Mouse (Mus musculus) heart, embryonic 16.5 days (tissue): ENCODE results near the gene Olfr671. TPM values are rescaled to one million over a fixed set of nuclear protein-coding genes. Genes with fewer than 3 reads are reported as not detected.

ENCODE experiments used
- polyA plus RNA-seq: library from polyadenylated mRNA; unstranded; fragments of >200 nt; fragmentation: Nextera tagmentation; extraction: Ambion mirVana; gene quantifications from 2 replicates; pipeline ENCODE4 v1.2.1, GENCODE M21; 2015

Olfr671 gene
- polyA plus RNA-seq, 1 experiment from 2014 or later: not detected

Other genes with a start within 250 kb of the Olfr671 start
- not detected in 2 replicates for gene Usp17le, start 201.7 kb downstream of the Olfr671 start, polyA plus RNA-seq
- gene Usp17lb, start 136.5 kb downstream of the Olfr671 start, polyA plus RNA-seq: not detected in 2 replicates
- gene Usp17la, start 122.1 kb downstream of the Olfr671 start, polyA plus RNA-seq: not detected in 2 replicates
- gene Olfr665, start 101.1 kb downstream of the Olfr671 start, polyA plus RNA-seq: not detected in 2 replicates
- gene Olfr666, start 83.2 kb downstream of the Olfr671 start, polyA plus RNA-seq: not detected in 2 replicates
- not detected in 2 replicates for gene Olfr667, start 57.6 kb downstream of the Olfr671 start, polyA plus RNA-seq
- not detected in 2 replicates for gene Olfr668, start 51.1 kb downstream of the Olfr671 start, polyA plus RNA-seq
- not detected in 2 replicates for gene Olfr669, start 44.9 kb downstream of the Olfr671 start, polyA plus RNA-seq
- gene Olfr670, start 16.5 kb downstream of the Olfr671 start, polyA plus RNA-seq: not detected in 2 replicates
- not detected in 2 replicates for gene Olfr672, start 22.9 kb upstream of the Olfr671 start, polyA plus RNA-seq
- gene Olfr675, start 49.3 kb upstream of the Olfr671 start, polyA plus RNA-seq: not detected in 2 replicates
- not detected in 2 replicates for gene Olfr676, start 53.6 kb upstream of the Olfr671 start, polyA plus RNA-seq
- not detected in 2 replicates for gene Olfr677, start 72.2 kb upstream of the Olfr671 start, polyA plus RNA-seq
- not detected in 2 replicates for gene Olfr678, start 85.3 kb upstream of the Olfr671 start, polyA plus RNA-seq
- not detected in 2 replicates for gene Olfr679, start 102.1 kb upstream of the Olfr671 start, polyA plus RNA-seq
- not detected in 2 replicates for gene Olfr680-ps1, start 113.7 kb upstream of the Olfr671 start, polyA plus RNA-seq
- gene Olfr681, start 137.7 kb upstream of the Olfr671 start, polyA plus RNA-seq: not detected in 2 replicates
- not detected in 2 replicates for gene Olfr683, start 167.9 kb upstream of the Olfr671 start, polyA plus RNA-seq
- not detected in 2 replicates for gene Olfr684, start 184.5 kb upstream of the Olfr671 start, polyA plus RNA-seq
- gene Olfr685, start 206.9 kb upstream of the Olfr671 start, polyA plus RNA-seq: not detected in 2 replicates
- gene Olfr686, start 228.4 kb upstream of the Olfr671 start, polyA plus RNA-seq: not detected in 2 replicates